Mouse (Mus musculus): ENCODE results near the gene Bco2.

DNA sequence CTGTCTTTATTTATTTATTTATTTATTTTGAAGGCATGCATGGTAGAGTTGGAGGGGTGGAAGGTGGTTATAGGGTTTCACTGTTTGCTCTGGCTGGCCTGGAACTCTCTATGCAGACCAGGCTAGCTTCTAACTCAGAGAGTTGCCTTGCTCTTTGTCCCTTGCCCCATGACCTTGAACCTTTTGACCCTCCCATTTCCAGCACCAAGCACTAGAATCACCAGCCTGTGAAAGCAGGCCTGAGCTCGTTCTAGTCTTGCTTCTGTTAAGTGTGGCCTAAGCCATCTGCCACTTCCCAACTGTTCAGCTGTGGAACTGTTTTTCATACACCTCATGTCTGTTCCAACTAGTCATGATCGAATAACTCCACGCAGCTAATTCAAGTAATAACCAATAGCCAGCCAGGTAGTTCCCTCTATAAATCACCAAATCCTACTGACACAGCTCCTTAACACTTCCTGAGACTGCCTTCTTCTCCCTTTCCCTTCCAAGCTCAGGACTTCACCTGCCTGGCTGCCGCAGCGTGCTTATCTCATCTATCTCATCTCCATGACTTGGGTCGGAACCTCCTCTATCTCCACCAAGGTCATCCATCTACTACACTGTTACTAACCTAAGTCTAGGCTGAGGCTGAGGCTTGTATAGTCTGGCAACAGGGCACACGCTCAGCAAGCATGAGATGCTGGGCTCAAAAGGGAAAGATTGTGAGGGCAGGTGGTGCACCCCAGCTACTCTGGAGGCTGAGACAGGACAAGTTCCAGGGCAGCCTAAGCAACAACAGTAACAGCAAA is 47.3 kb upstream of the Bco2 start:
- TF ChIP-seq POLR2A (IDR thresholded peaks at IDR 0.05; ENCODE audit: borderline replicate concordance, low read depth, low read length) (no peak), CTCF (IDR thresholded peaks at IDR 0.05; ENCODE audit: low read depth, low read length) (no peak)
